Mouse (Mus musculus): ENCODE measurements around the gene Slit1. TPM values are rescaled to one million over a fixed set of nuclear protein-coding genes. Genes with fewer than 3 reads are reported as not detected.

Slit1 gene
- total and polyA plus RNA-seq, 3 experiments, result 0.16 to 0.30 TPM; not detected in 1

GRCm38 (mm10) chr19:41660294-41660998 lies 83.0 kb downstream of the Slit1 start:
- DNase-seq (ENCODE audit: extremely low read depth), result no peak
- Histone ChIP-seq H3K27ac (ENCODE audit: insufficient read depth, low read depth) (no peak overlapping the region), H3K4me1 (ENCODE audit: control insufficient read depth in 1 of 2, insufficient read depth in 2 of 2) (peaks cover 5 to 11% of the 10 kb centered on the region in 2 experiments), H3K79me2 (replicated peaks; ENCODE audit: control insufficient read depth, extremely low read depth, insufficient read depth, poor library complexity, severe bottlenecking) (no peaks in the 10 kb centered on the region), H3K27me3 (replicated peaks) (peaks cover 86% of the 10 kb centered on the region), H3K36me3 (replicated peaks in 1 of 2; ENCODE audit: control insufficient read depth in 1 of 2, insufficient read depth in 1 of 2, low read length in 1 of 2) (no peaks in the 10 kb centered on the region), H3K9me3 (replicated peaks; ENCODE audit: low read length) (no peaks in the 10 kb centered on the region), H3K9ac (ENCODE audit: insufficient read depth, low read depth) (no peak overlapping the region), H3K4me3 (replicated peaks in 1 of 3; ENCODE audit: low read depth in 2 of 3, low read length in 2 of 3, poor library complexity in 1 of 3) (no peak overlapping the region), H3K4me2 (ENCODE audit: insufficient read depth, low read depth, poor library complexity, severe bottlenecking) (no peak overlapping the region)
- TF ChIP-seq JUN (IDR thresholded peaks at IDR 0.05; ENCODE audit: insufficient read depth, low read depth, low read length), result no peak
- TF ChIP-seq ELF1 (IDR thresholded peaks at IDR 0.05; ENCODE audit: low read depth, low read length), result no peak
- TF ChIP-seq MAFK (IDR thresholded peaks at IDR 0.05; ENCODE audit: insufficient replicate concordance, low read length), result no peak
- no peak for TF ChIP-seq USF1 (IDR thresholded peaks at IDR 0.05; ENCODE audit: low read depth, low read length)
- TF ChIP-seq EP300 (IDR thresholded peaks at IDR 0.05; ENCODE audit: low read length), result no peak
- no peak for TF ChIP-seq ZMIZ1 (IDR thresholded peaks at IDR 0.05; ENCODE audit: low read depth, low read length)
- TF ChIP-seq CTCF (conservative IDR thresholded peaks at IDR 0.05 in 1 of 2, IDR thresholded peaks at IDR 0.05 in 1 of 2; ENCODE audit: low read depth in 2 of 2, low read length in 2 of 2), result no peak
- TF ChIP-seq MYC (IDR thresholded peaks at IDR 0.05; ENCODE audit: low read depth, low read length), result no peak
- no peak for TF ChIP-seq NRF1 (IDR thresholded peaks at IDR 0.05; ENCODE audit: low read depth, low read length)
- no peak for TF ChIP-seq MAZ (IDR thresholded peaks at IDR 0.05; ENCODE audit: low read depth, low read length)
- no peak for TF ChIP-seq SIN3A (IDR thresholded peaks at IDR 0.05; ENCODE audit: low read length)
- no peak for TF ChIP-seq E2F4 (IDR thresholded peaks at IDR 0.05; ENCODE audit: insufficient replicate concordance, low read depth, low read length)
- no peak for TF ChIP-seq GABPA (IDR thresholded peaks at IDR 0.05; ENCODE audit: insufficient replicate concordance, low read depth, low read length)
- in situ Hi-C loops (cut with MboI; ENCODE audit: low pct_ligation_motif_present, low pct_unique_long_range_greater_than_20kb, low sequenced_read_pairs), result no loop called here
- dilution Hi-C loops (cut with MboI; ENCODE audit: extremely low pct_ligation_motif_present, extremely low pct_unique_long_range_greater_than_20kb, low sequenced_read_pairs), result no loop called here

- Histone ChIP-seq H3K4me2 (ENCODE audit: insufficient read depth, low read depth, poor library complexity, severe bottlenecking) (no peak overlapping the region), H3K4me1 (ENCODE audit: control insufficient read depth in 1 of 2, insufficient read depth in 2 of 2) (peaks cover 0 to 7% of the 10 kb centered on the region in 2 experiments; a peak in 3 of 4 replicates), H3K36me3 (replicated peaks in 1 of 2; ENCODE audit: control insufficient read depth in 1 of 2, insufficient read depth in 1 of 2, low read length in 1 of 2) (no peaks in the 10 kb centered on the region), H3K9ac (ENCODE audit: insufficient read depth, low read depth) (no peak overlapping the region), H3K27ac (ENCODE audit: insufficient read depth, low read depth) (no peak overlapping the region), H3K9me3 (replicated peaks; ENCODE audit: low read length) (no peaks in the 10 kb centered on the region), H3K27me3 (replicated peaks) (peaks cover 62% of the 10 kb centered on the region), H3K4me3 (replicated peaks in 1 of 3; ENCODE audit: low read depth in 2 of 3, low read length in 2 of 3, poor library complexity in 1 of 3) (no peak overlapping the region), H3K79me2 (replicated peaks; ENCODE audit: control insufficient read depth, extremely low read depth, insufficient read depth, poor library complexity, severe bottlenecking) (no peaks in the 10 kb centered on the region)
- in situ Hi-C loops (cut with MboI; ENCODE audit: low pct_ligation_motif_present, low pct_unique_long_range_greater_than_20kb, low sequenced_read_pairs) (loop anchor here (5.0 kb wide), 1 partner anchor 100 kb away; no protein-coding TSS in a partner anchor), dilution Hi-C loops (cut with MboI; ENCODE audit: extremely low pct_ligation_motif_present, extremely low pct_unique_long_range_greater_than_20kb, low sequenced_read_pairs) (no loop called here)
- no peak for TF ChIP-seq SMC3 (IDR thresholded peaks at IDR 0.05; ENCODE audit: low read depth, low read length)
- TF ChIP-seq MXI1 (IDR thresholded peaks at IDR 0.05; ENCODE audit: low read depth, low read length), result no peak
- no peak for TF ChIP-seq NRF1 (IDR thresholded peaks at IDR 0.05; ENCODE audit: low read depth, low read length)
- TF ChIP-seq ZKSCAN1 (IDR thresholded peaks at IDR 0.05; ENCODE audit: borderline replicate concordance, low read depth, low read length), result no peak
- no peak for TF ChIP-seq ELF1 (IDR thresholded peaks at IDR 0.05; ENCODE audit: low read depth, low read length)
- TF ChIP-seq ZNF384 (IDR thresholded peaks at IDR 0.05; ENCODE audit: low read depth, low read length), result no peak
- no peak for TF ChIP-seq EP300 (IDR thresholded peaks at IDR 0.05; ENCODE audit: low read length)
- no peak for TF ChIP-seq JUND (conservative IDR thresholded peaks at IDR 0.05; ENCODE audit: low read depth, low read length)
- TF ChIP-seq MYC (IDR thresholded peaks at IDR 0.05; ENCODE audit: low read depth, low read length), result no peak
- no peak for TF ChIP-seq HCFC1 (IDR thresholded peaks at IDR 0.05; ENCODE audit: low read depth, low read length)
- TF ChIP-seq RAD21 (IDR thresholded peaks at IDR 0.05; ENCODE audit: low read depth, low read length), result no peak
- TF ChIP-seq MAX (IDR thresholded peaks at IDR 0.05; ENCODE audit: low read length), result no peak
- no peak for TF ChIP-seq E2F4 (IDR thresholded peaks at IDR 0.05; ENCODE audit: insufficient replicate concordance, low read depth, low read length)
- TF ChIP-seq ZC3H11A (IDR thresholded peaks at IDR 0.05; ENCODE audit: low read depth, low read length), result no peak
- TF ChIP-seq MAZ (IDR thresholded peaks at IDR 0.05; ENCODE audit: low read depth, low read length), result no peak
- TF ChIP-seq ZMIZ1 (IDR thresholded peaks at IDR 0.05; ENCODE audit: low read depth, low read length), result no peak
- TF ChIP-seq TCF12 (IDR thresholded peaks at IDR 0.05; ENCODE audit: low read depth, low read length), result no peak
- TF ChIP-seq GABPA (IDR thresholded peaks at IDR 0.05; ENCODE audit: insufficient replicate concordance, low read depth, low read length), result no peak
- no peak for TF ChIP-seq USF1 (IDR thresholded peaks at IDR 0.05; ENCODE audit: low read depth, low read length)
- no peak for DNase-seq (ENCODE audit: extremely low read depth)
Observed at GRCm38 (mm10) chr19:41657446-41657845, 86.0 kb downstream of the Slit1 start.

Measured in CH12.LX (cell line).